Mouse (Mus musculus): ENCODE measurements at regions not wholly inside any gene's neighbourhood (a gene's known extent, or its start where the extent isn't known, plus 50 kb on each side); places are given as distances from the start of the nearest gene placed in this dataset.

- TF ChIP-seq CTCF (conservative IDR thresholded peaks at IDR 0.05; ENCODE audit: low read length) = no peak
- TF ChIP-seq NANOG (IDR thresholded peaks at IDR 0.05; ENCODE audit: borderline replicate concordance, low read length) = no peak
Observed at GRCm38 (mm10) chr17:15949753-15950152, 118.9 kb upstream of the Rgmb start.

Measured in E14TG2a.4 (cell line).